In the genomic region with DNA sequence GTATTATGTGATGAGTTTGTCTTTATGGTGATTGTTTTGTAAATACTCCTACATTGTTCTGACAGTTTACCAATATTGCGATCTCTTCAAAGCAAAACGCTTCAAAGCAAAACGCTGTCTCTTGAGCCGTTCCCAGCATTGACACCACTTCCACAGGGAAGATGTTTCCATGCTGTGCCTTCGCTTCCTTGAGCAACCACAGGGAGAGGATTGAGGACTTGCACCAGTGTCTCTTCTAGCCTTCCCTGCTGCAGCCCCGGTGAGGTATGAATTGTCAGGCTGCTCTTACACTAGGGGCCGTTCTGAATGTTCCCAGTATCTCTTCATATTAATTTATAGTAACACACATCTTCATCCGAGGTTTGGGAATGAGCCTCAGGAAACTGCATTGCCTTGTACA, we compare ENCODE assay signal across 29 mouse cellular contexts.
DNase-seq lines count a peak whose midpoint lies in the region; ATAC-seq and TF ChIP-seq lines count a peak whose summit lies in the region.
"Had no signal": no experiment of that assay in that cellular context is flagged by ENCODE, and none has a peak within 500 bp of the region (broad histone marks: within the 10 kb centered on the region; RNA-seq: fewer than 3 reads in every experiment).

No protein-coding gene starts in this region.

- no peak for TF ChIP-seq POLR2A in lung, adult 2 months (IDR thresholded peaks at IDR 0.05; ENCODE audit: borderline replicate concordance, extremely low read depth, low read depth, low read length)

- H3K4me2 ChIP-seq in heart, embryonic 15.5 days: peak overlapping the region; percentile 19; the same call in 1 of the 2 replicates
- no peak overlapping the region; the same call in 1 of the 2 replicates for H3K4me2 ChIP-seq in lung, embryonic 14.5 days
- no peak overlapping the region for H3K4me2 ChIP-seq in neural tube, embryonic 13.5 days
- H3K4me2 ChIP-seq: hindbrain, embryonic 15.5 days; limb, embryonic 13.5 days; liver, embryonic 11.5 days; midbrain, embryonic 12.5 days had no signal

- DNase-seq in heart, adult 11 months: peak; percentile 72
- no peak for DNase-seq in heart, adult 18-20 months
- DNase-seq in heart, postnatal 14 days: no peak
- peak; percentile 48 for DNase-seq in lung, embryonic 14.5 days
- no peak for DNase-seq in lung, adult 2 months
- no peak for DNase-seq in neural tube, embryonic 10.5 days (ENCODE audit: extremely low spot score, low spot score)
- DNase-seq: adrenal gland, adult 2 months; adrenal gland, postnatal 36 days; cerebellum, adult 18-20 months; cerebellum, postnatal 14 days; gastrocnemius, adult 2 months; gastrocnemius, postnatal 36 days; kidney, adult 18-20 months; kidney, postnatal 4 days; lung, postnatal 36 days; thymus, adult 2 months; thymus, postnatal 36 days had no signal

- no peak for TF ChIP-seq CTCF in lung, embryonic 14.5 days (IDR thresholded peaks at IDR 0.05; ENCODE audit: low read depth)
- TF ChIP-seq CTCF in lung, adult 2 months (IDR thresholded peaks at IDR 0.05; ENCODE audit: insufficient read depth, low read length): no peak

- H3K27me3 ChIP-seq in heart, embryonic 15.5 days: no peaks in the 10 kb centered on the region
- H3K27me3 ChIP-seq in lung, embryonic 14.5 days (ENCODE audit: insufficient read depth, low read length): no peaks in the 10 kb centered on the region
- H3K27me3 ChIP-seq in neural tube, embryonic 13.5 days: no peaks in the 10 kb centered on the region
- H3K27me3 ChIP-seq: CH12.LX; hindbrain, embryonic 15.5 days had no signal

- H3K36me3 ChIP-seq in heart, embryonic 15.5 days: no peaks in the 10 kb centered on the region
- H3K36me3 ChIP-seq in lung, embryonic 14.5 days (ENCODE audit: insufficient read depth): no peaks in the 10 kb centered on the region
- no peaks in the 10 kb centered on the region for H3K36me3 ChIP-seq in neural tube, embryonic 13.5 days
- H3K36me3 ChIP-seq: hindbrain, embryonic 15.5 days; limb, embryonic 13.5 days; midbrain, embryonic 12.5 days had no signal

- peaks cover 6% of the 10 kb centered on the region for H3K4me1 ChIP-seq in heart, embryonic 15.5 days (replicated peaks)
- H3K4me1 ChIP-seq in lung, embryonic 14.5 days (ENCODE audit: insufficient read depth): peaks cover 9% of the 10 kb centered on the region
- H3K4me1 ChIP-seq in lung, adult 2 months (ENCODE audit: control insufficient read depth, insufficient read depth, low read length): peaks cover 2% of the 10 kb centered on the region; the same call in 1 of the 2 replicates
- H3K4me1 ChIP-seq in neural tube, embryonic 13.5 days (replicated peaks): peaks cover 20% of the 10 kb centered on the region
- H3K4me1 ChIP-seq: hindbrain, embryonic 15.5 days had no signal

- ATAC-seq in heart, embryonic 15.5 days (replicated peaks; ENCODE audit: insufficient number of reproducible peaks, insufficient read depth, low FRiP score, low read depth): no peak
- ATAC-seq in lung, embryonic 14.5 days (ENCODE audit: insufficient read depth): peak; percentile 29; the same call in 1 of the 2 replicates
- peak; percentile 10; the same call in 1 of the 2 replicates for ATAC-seq in neural tube, embryonic 13.5 days (ENCODE audit: low read depth)
- ATAC-seq: activated CD4-positive, CD25-positive, alpha-beta regulatory T cell, adult 4 months; forebrain, embryonic 16.5 days; inflammation-experienced regulatory T-cells, adult 6 months had no signal

- no peaks in the 10 kb centered on the region for H3K9me3 ChIP-seq in heart, embryonic 15.5 days (replicated peaks)
- no peaks in the 10 kb centered on the region for H3K9me3 ChIP-seq in lung, embryonic 14.5 days (ENCODE audit: low read depth, low read length)
- H3K9me3 ChIP-seq in neural tube, embryonic 13.5 days: no peaks in the 10 kb centered on the region
- H3K9me3 ChIP-seq: hindbrain, embryonic 15.5 days; limb, embryonic 13.5 days; midbrain, embryonic 12.5 days had no signal

- H3K4me3 ChIP-seq in heart, embryonic 15.5 days: no peak overlapping the region
- H3K4me3 ChIP-seq in lung, embryonic 14.5 days (ENCODE audit: low read depth, low read length): no peak overlapping the region
- no peak overlapping the region for H3K4me3 ChIP-seq in lung, adult 2 months (replicated peaks; ENCODE audit: extremely low read depth, low read depth, low read length)
- no peak overlapping the region for H3K4me3 ChIP-seq in neural tube, embryonic 13.5 days
- H3K4me3 ChIP-seq: erythroblast, embryonic 14.5 days; gastrocnemius, adult 2 months; hindbrain, embryonic 15.5 days; limb, embryonic 13.5 days; midbrain, embryonic 12.5 days had no signal

- no peak overlapping the region for H3K9ac ChIP-seq in heart, embryonic 15.5 days
- H3K9ac ChIP-seq in lung, embryonic 14.5 days: no peak overlapping the region
- H3K9ac ChIP-seq in neural tube, embryonic 13.5 days: no peak overlapping the region
- H3K9ac ChIP-seq: hindbrain, embryonic 15.5 days; limb, embryonic 13.5 days; midbrain, embryonic 12.5 days had no signal

- intact Hi-C loops in heart, postnatal 14 days (cut with DNase I): no loop called here

- 43% methylated on average over 8 of the region's 8 CpGs for WGBS in heart, embryonic 15.5 days
- 33% methylated on average over 8 of the region's 8 CpGs for WGBS in lung, embryonic 14.5 days
- WGBS in lung, adult 2 months: 57% methylated on average over 8 of the region's 8 CpGs
- 41% methylated on average over 8 of the region's 8 CpGs for WGBS in neural tube, embryonic 13.5 days

- no peak overlapping the region for H3K27ac ChIP-seq in heart, embryonic 15.5 days
- no peak overlapping the region for H3K27ac ChIP-seq in lung, embryonic 14.5 days (ENCODE audit: low read depth)
- no peak overlapping the region for H3K27ac ChIP-seq in neural tube, embryonic 13.5 days (replicated peaks)
- H3K27ac ChIP-seq: gastrocnemius, adult 2 months; hindbrain, embryonic 15.5 days; kidney, postnatal 0 days; limb, embryonic 13.5 days; midbrain, embryonic 12.5 days had no signal

Comparison
In these comparisons a context has a peak if more than half of its experiments do, and no peak if none do; other contexts are left out.
1. DNase-seq: peak in heart, adult 11 months (single experiment) and lung, embryonic 14.5 days (single experiment); none in heart, adult 18-20 months (0 of 2), heart, postnatal 14 days (0 of 2), lung, adult 2 months (single experiment) and neural tube, embryonic 10.5 days (single experiment).